Mouse (Mus musculus): ENCODE data around the gene Usf1.

DNA sequence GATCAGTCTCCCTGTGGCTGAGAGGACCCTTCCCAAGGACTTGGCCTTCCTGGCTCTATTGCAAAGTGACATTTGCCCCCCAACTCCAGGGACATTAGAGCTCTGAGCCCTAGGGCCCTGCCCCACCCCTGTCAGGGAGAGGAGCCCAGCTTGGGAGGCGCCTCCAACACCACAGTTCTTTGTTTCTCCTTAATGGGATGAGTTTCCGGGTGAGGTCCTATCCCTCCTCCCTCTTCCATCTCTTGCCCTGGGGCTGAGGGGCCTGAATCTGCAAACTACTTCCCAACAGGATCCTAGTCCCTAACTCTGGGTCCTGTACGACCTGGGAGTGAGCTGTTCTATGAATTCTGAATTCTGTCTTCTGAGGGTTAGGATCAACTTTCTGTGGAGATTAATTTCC, 38.2 kb upstream of the Usf1 start:
- no peak for TF ChIP-seq SRF (IDR thresholded peaks at IDR 0.05; ENCODE audit: control insufficient read depth, insufficient read length, low read depth)
- TF ChIP-seq MYOG (IDR thresholded peaks at IDR 0.05; ENCODE audit: control insufficient read depth in 1 of 3, insufficient read depth in 1 of 3, insufficient read length in 2 of 3, low read depth in 2 of 3) = no peak
- no peak for TF ChIP-seq POLR2A (IDR thresholded peaks at IDR 0.05; ENCODE audit: insufficient read length, low read depth)
- no peak for TF ChIP-seq CEBPB (IDR thresholded peaks at IDR 0.05; ENCODE audit: insufficient read depth, poor library complexity, severe bottlenecking)
- TF ChIP-seq POLR2AphosphoS2 (IDR thresholded peaks at IDR 0.05; ENCODE audit: insufficient read length, low read depth) = no peak
- no peak for TF ChIP-seq USF1 (IDR thresholded peaks at IDR 0.05; ENCODE audit: low read depth)
- no peak for TF ChIP-seq TCF12 (IDR thresholded peaks at IDR 0.05; ENCODE audit: insufficient read depth, poor library complexity, severe bottlenecking)
